Mouse (Mus musculus) lung, postnatal 0 days (tissue): ENCODE data around the gene Csf2rb2.

Source experiments
- CTCF ChIP-seq: IDR thresholded peaks from 2 replicates; pipeline ENCODE4 v1.5.1; 2016; ENCODE audit warnings: antibody characterized with exemption, mild to moderate bottlenecking
- EP300 ChIP-seq: IDR thresholded peaks from 2 replicates; pipeline ENCODE4 v1.6.1; 2016; ENCODE audit warnings: antibody characterized with exemption, mild to moderate bottlenecking, control low read depth

DNA sequence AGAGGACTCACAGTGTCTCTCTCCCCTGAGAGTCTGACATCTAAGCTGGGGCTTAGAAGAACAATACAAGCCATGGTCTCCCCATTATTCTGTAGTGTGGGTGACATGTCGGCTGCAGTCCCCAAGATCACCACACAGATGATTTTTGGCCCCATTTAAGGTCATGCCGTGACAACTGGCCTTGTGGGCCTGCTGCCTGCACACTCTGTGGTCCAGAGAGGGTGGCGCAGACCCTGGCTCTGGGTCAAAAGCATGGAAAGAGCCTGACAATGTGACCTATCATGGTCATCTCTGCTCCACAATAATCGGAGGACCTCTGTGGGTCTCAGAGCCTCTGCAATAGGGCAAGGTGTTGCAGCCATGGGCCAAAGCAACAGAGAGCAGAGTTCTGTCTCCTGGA, 11.8 kb downstream of the Csf2rb2 start:
- no peak for TF ChIP-seq CTCF
- TF ChIP-seq EP300: no peak
